Mouse (Mus musculus) neural tube, embryonic 11.5 days (tissue): ENCODE measurements around the gene Fmnl1. TPM values are rescaled to one million over a fixed set of nuclear protein-coding genes. Genes with fewer than 3 reads are reported as not detected.
A peak's percentile ranks its signal among the peaks of the same experiment; 100 is the strongest.

ENCODE experiments used
- ATAC-seq: fragments of 200-750 bp; cut with Nextera tagmentation; 2 replicates; pipeline ENCODE4 v1.8.0; 2017; ENCODE audit warnings: moderate number of reproducible peaks, mild to moderate bottlenecking, moderate TSS enrichment, moderate library complexity; ENCODE audit not compliant: insufficient read depth, low FRiP score, low TSS enrichment
- DNase-seq: peaks from one replicate; pipeline ENCODE4 v3.0.0-alpha.2; 2015; ENCODE audit warnings: low spot score
- H3K27ac ChIP-seq: fragments of 300-500 bp; sonication (generic); 2 replicates; pipeline ENCODE4 v1.5.1; 2014; ENCODE audit warnings: low read depth, mild to moderate bottlenecking, low read length
- H3K27me3 ChIP-seq: fragments of 300-500 bp; sonication (generic); 2 replicates; pipeline ENCODE4 v1.6.1; 2014; ENCODE audit warnings: mild to moderate bottlenecking, low read length, mixed read lengths; ENCODE audit not compliant: control insufficient read depth, insufficient read depth
- H3K36me3 ChIP-seq: fragments of 300-500 bp; sonication (generic); 2 replicates; pipeline ENCODE4 v1.6.1; 2014; ENCODE audit warnings: mild to moderate bottlenecking, low read length, moderate library complexity, mixed read lengths; ENCODE audit not compliant: control insufficient read depth, insufficient read depth
- H3K4me1 ChIP-seq: fragments of 300-500 bp; sonication (generic); 2 replicates; pipeline ENCODE4 v1.6.1; 2014; ENCODE audit warnings: low read length, mixed read lengths; ENCODE audit not compliant: control insufficient read depth, insufficient read depth
- H3K4me2 ChIP-seq: fragments of 300-500 bp; sonication (generic); 2 replicates; pipeline ENCODE4 v1.6.1; 2014; ENCODE audit warnings: low read depth, mild to moderate bottlenecking, moderate library complexity
- H3K4me3 ChIP-seq: fragments of 300-500 bp; sonication (generic); 2 replicates; pipeline ENCODE4 v1.5.1; 2014; ENCODE audit warnings: low read depth, low read length
- H3K9ac ChIP-seq: fragments of 300-500 bp; sonication (generic); 2 replicates; pipeline ENCODE4 v1.6.1; 2014; ENCODE audit warnings: mild to moderate bottlenecking, low read length
- H3K9me3 ChIP-seq: fragments of 300-500 bp; sonication (generic); 2 replicates; pipeline ENCODE4 v1.6.1; 2016; ENCODE audit warnings: low read length; ENCODE audit not compliant: control insufficient read depth
- WGBS: fragments of 180-500 bp; shearing (Covaris S2); extraction: QIAGEN DNeasy Blood & Tissue Kit; methylation state at CpG from one replicate; pipeline ENCODE4 v1.1.7; 2014; 5-methylcytosine and 5-hydroxymethylcytosine counted together
- polyA plus RNA-seq: library from polyadenylated mRNA; unstranded; fragments of >200 nt; fragmentation: Nextera tagmentation; extraction: Ambion mirVana; gene quantifications from 2 replicates; pipeline ENCODE4 v1.2.1, GENCODE M21; 2014

Gene Fmnl1
- polyA plus RNA-seq, 1 experiment from 2014 or later: 1.2 TPM

GRCm38 (mm10) chr11:103192956-103193824, 22.3 kb downstream of the Fmnl1 start:
- no peaks in the 10 kb centered on the region for H3K9me3 ChIP-seq
- ATAC-seq: no peak
- H3K4me2 ChIP-seq: peak overlapping the region; percentile 23
- no peaks in the 10 kb centered on the region for H3K36me3 ChIP-seq
- DNase-seq: peak; percentile 61
- peaks cover 74% of the 10 kb centered on the region for H3K27me3 ChIP-seq
- WGBS: 3% methylated on average over 38 of the region's 44 CpGs
- 0 out of 2 replicates have a peak overlapping the region, but pooled peaks have one; percentile 3 for H3K4me3 ChIP-seq
- H3K27ac ChIP-seq: no peak overlapping the region
- H3K4me1 ChIP-seq: no peaks in the 10 kb centered on the region
- H3K9ac ChIP-seq: no peak overlapping the region

GRCm38 (mm10) chr11:103193825-103194168, 22.9 kb downstream of the Fmnl1 start:
- Histone ChIP-seq H3K27me3 (peaks cover 80% of the 10 kb centered on the region), H3K4me1 (no peaks in the 10 kb centered on the region), H3K27ac (no peak overlapping the region), H3K4me3 (no peak overlapping the region), H3K4me2 (no peak overlapping the region), H3K9ac (no peak overlapping the region), H3K36me3 (no peaks in the 10 kb centered on the region), H3K9me3 (no peaks in the 10 kb centered on the region)
- WGBS: 31% methylated on average over 9 of the region's 9 CpGs
- no peak for DNase-seq
- ATAC-seq: no peak

GRCm38 (mm10) chr11:103195236-103195635, 24.3 kb downstream of the Fmnl1 start:
- Histone ChIP-seq H3K4me1 (no peaks in the 10 kb centered on the region), H3K27me3 (peaks cover 93% of the 10 kb centered on the region), H3K9ac (no peak overlapping the region), H3K36me3 (no peaks in the 10 kb centered on the region), H3K4me2 (no peak overlapping the region), H3K9me3 (no peaks in the 10 kb centered on the region), H3K4me3 (no peak overlapping the region), H3K27ac (no peak overlapping the region)
- no peak for ATAC-seq
- no peak for DNase-seq
- WGBS: 94% methylated on average over 18 of the region's 18 CpGs

GRCm38 (mm10) chr11:103195656-103196055, 24.7 kb downstream of the Fmnl1 start:
- H3K9me3 ChIP-seq: no peaks in the 10 kb centered on the region
- H3K27ac ChIP-seq: no peak overlapping the region
- H3K27me3 ChIP-seq: peaks cover 94% of the 10 kb centered on the region
- H3K4me1 ChIP-seq: no peaks in the 10 kb centered on the region
- no peak overlapping the region for H3K4me3 ChIP-seq
- H3K4me2 ChIP-seq: no peak overlapping the region
- no peak overlapping the region for H3K9ac ChIP-seq
- ATAC-seq: no peak
- no peak for DNase-seq
- no peaks in the 10 kb centered on the region for H3K36me3 ChIP-seq
- 75% methylated on average over 5 of the region's 5 CpGs for WGBS

GRCm38 (mm10) chr11:103197340-103197739, 26.4 kb downstream of the Fmnl1 start:
- no peak for ATAC-seq

GRCm38 (mm10) chr11:103198339-103198738, 27.4 kb downstream of the Fmnl1 start:
- Histone ChIP-seq H3K4me1 (no peaks in the 10 kb centered on the region), H3K36me3 (no peaks in the 10 kb centered on the region), H3K27ac (no peak overlapping the region), H3K4me3 (no peak overlapping the region), H3K27me3 (peaks cover 75% of the 10 kb centered on the region), H3K4me2 (peak overlapping the region; percentile 50; the same call in 1 of the 2 replicates), H3K9me3 (no peaks in the 10 kb centered on the region), H3K9ac (no peak overlapping the region)
- DNase-seq: no peak
- 4% methylated on average over 16 of the region's 16 CpGs for WGBS
- ATAC-seq: no peak

More at GRCm38 (mm10) chr11:103197340-103197739, 26.4 kb downstream of the Fmnl1 start:
- WGBS: 85% methylated on average over 4 of the region's 4 CpGs
- DNase-seq: no peak
- H3K27ac ChIP-seq: no peak overlapping the region
- H3K36me3 ChIP-seq: no peaks in the 10 kb centered on the region
- peaks cover 85% of the 10 kb centered on the region for H3K27me3 ChIP-seq
- H3K9ac ChIP-seq: no peak overlapping the region
- no peaks in the 10 kb centered on the region for H3K9me3 ChIP-seq
- H3K4me1 ChIP-seq: no peaks in the 10 kb centered on the region
- no peak overlapping the region for H3K4me3 ChIP-seq
- no peak overlapping the region for H3K4me2 ChIP-seq

- Histone ChIP-seq H3K36me3 (no peaks in the 10 kb centered on the region), H3K4me2 (peak overlapping the region; percentile 50), H3K9me3 (no peaks in the 10 kb centered on the region), H3K4me1 (no peaks in the 10 kb centered on the region), H3K4me3 (peak overlapping the region; percentile 36), H3K27ac (no peak overlapping the region), H3K9ac (peak overlapping the region; percentile 37; the same call in 1 of the 2 replicates), H3K27me3 (peaks cover 67% of the 10 kb centered on the region)
- WGBS: under 1% methylated on average over 56 of the region's 59 CpGs
- DNase-seq (peak; percentile 36), ATAC-seq (0 out of 2 replicates have a peak, but pooled peaks have one; percentile 23)
These were observed 28.2 kb downstream of the Fmnl1 start for GRCm38 (mm10) chr11:103198911-103199803.

GRCm38 (mm10) chr11:103201664-103202063, 30.8 kb downstream of the Fmnl1 start:
- ATAC-seq (no peak), DNase-seq (no peak)
- H3K27ac ChIP-seq: no peak overlapping the region
- no peaks in the 10 kb centered on the region for H3K4me1 ChIP-seq
- H3K4me3 ChIP-seq: no peak overlapping the region
- no peak overlapping the region for H3K4me2 ChIP-seq
- H3K9me3 ChIP-seq: no peaks in the 10 kb centered on the region
- WGBS: 38% methylated on average over 6 of the region's 6 CpGs
- H3K9ac ChIP-seq: no peak overlapping the region
- H3K27me3 ChIP-seq: peaks cover 46% of the 10 kb centered on the region
- H3K36me3 ChIP-seq: no peaks in the 10 kb centered on the region
